Mouse (Mus musculus) frontal cortex, postnatal 36 days (tissue): Measurements from ENCODE around the gene Gsta4.
A peak's percentile ranks its signal among the peaks of the same experiment; 100 is the strongest.

ENCODE experiments used
- DNase-seq, 2 experiments: peaks; one replicate each; pipeline ENCODE4 v3.0.0; 2022; ENCODE audit warnings: low spot score in 2 of 2

Gsta4 gene

GRCm38 (mm10) chr9:78178197-78178596 is 4.4 kb upstream of the Gsta4 start:
- no peak for DNase-seq

GRCm38 (mm10) chr9:78179071-78179470 is 3.5 kb upstream of the Gsta4 start:
- DNase-seq, result no peak

- no peak for DNase-seq
Observed at GRCm38 (mm10) chr9:78185686-78186085, 3.1 kb downstream of the Gsta4 start.

GRCm38 (mm10) chr9:78188910-78189309 is 6.3 kb downstream of the Gsta4 start:
- no peak for DNase-seq

- DNase-seq, result peak in 1 of 2 experiments; percentile 4
Observed at GRCm38 (mm10) chr9:78190651-78191634, 8.4 kb downstream of the Gsta4 start.

GRCm38 (mm10) chr9:78191736-78192135 is 9.2 kb downstream of the Gsta4 start:
- DNase-seq, result peak; percentile 13 to 34

- peak; percentile 4 to 62 for DNase-seq
Observed at GRCm38 (mm10) chr9:78193902-78194597, 11.5 kb downstream of the Gsta4 start.

GRCm38 (mm10) chr9:78195034-78195433 is 12.5 kb downstream of the Gsta4 start:
- DNase-seq, result peak; percentile 45 to 62

GRCm38 (mm10) chr9:78197801-78198200 is 15.2 kb downstream of the Gsta4 start:
- DNase-seq, result no peak

GRCm38 (mm10) chr9:78204194-78204593 is 21.6 kb downstream of the Gsta4 start:
- DNase-seq, result no peak

- no peak for DNase-seq
Observed at GRCm38 (mm10) chr9:78208956-78209355, 26.4 kb downstream of the Gsta4 start.

GRCm38 (mm10) chr9:78210079-78210478 is 27.5 kb downstream of the Gsta4 start:
- DNase-seq, result no peak

- no peak for DNase-seq
Observed at GRCm38 (mm10) chr9:78210821-78211220, 28.2 kb downstream of the Gsta4 start.

GRCm38 (mm10) chr9:78211521-78211920 is 28.9 kb downstream of the Gsta4 start:
- no peak for DNase-seq

- no peak for DNase-seq
Observed at GRCm38 (mm10) chr9:78212341-78213049, 29.9 kb downstream of the Gsta4 start.

GRCm38 (mm10) chr9:78217074-78217473 is 34.5 kb downstream of the Gsta4 start:
- DNase-seq, result no peak

- no peak for DNase-seq
Observed at GRCm38 (mm10) chr9:78222616-78223015, 40.0 kb downstream of the Gsta4 start.

GRCm38 (mm10) chr9:78223221-78223902 is 40.8 kb downstream of the Gsta4 start:
- no peak for DNase-seq

GRCm38 (mm10) chr9:78224418-78224817 is 41.8 kb downstream of the Gsta4 start:
- DNase-seq, result no peak

GRCm38 (mm10) chr9:78225304-78225703 is 42.7 kb downstream of the Gsta4 start:
- DNase-seq, result no peak

- no peak for DNase-seq
Observed at GRCm38 (mm10) chr9:78228122-78228521, 45.5 kb downstream of the Gsta4 start.
